Mouse (Mus musculus) small intestine, adult 2 months (tissue): Measurements from ENCODE around the gene Hivep2. TPM values are rescaled to one million over a fixed set of nuclear protein-coding genes. Genes with fewer than 3 reads are reported as not detected.

Experiments used
- H3K27ac ChIP-seq: fragments of 200-500 bp; 2 replicates; pipeline ENCODE4 v1.5.1; 2012; ENCODE audit warnings: low read depth, low read length, control low read depth, inconsistent platforms; ENCODE audit not compliant: insufficient read depth
- H3K27me3 ChIP-seq: fragments of 200-500 bp; 2 replicates; pipeline ENCODE4 v1.6.1; 2012; ENCODE audit warnings: mild to moderate bottlenecking, moderate library complexity, low read length, inconsistent platforms; ENCODE audit not compliant: control insufficient read depth, insufficient read depth
- H3K36me3 ChIP-seq: fragments of 200-500 bp; 2 replicates; pipeline ENCODE4 v1.6.1; 2012; ENCODE audit warnings: mild to moderate bottlenecking, low read length, control low read depth, inconsistent platforms; ENCODE audit not compliant: control insufficient read depth, insufficient read depth
- H3K4me1 ChIP-seq: fragments of 200-500 bp; 2 replicates; pipeline ENCODE4 v1.6.1; 2012; ENCODE audit warnings: low read length, inconsistent platforms, mixed read lengths; ENCODE audit not compliant: control insufficient read depth, insufficient read depth, insufficient read length
- H3K4me3 ChIP-seq: fragments of 200-500 bp; 2 replicates; pipeline ENCODE4 v1.5.1; 2012; ENCODE audit warnings: low read depth, mild to moderate bottlenecking, control low read depth, inconsistent platforms, low read length, moderate library complexity
- CTCF ChIP-seq: fragments of 200-500 bp; IDR thresholded peaks from 2 replicates; pipeline ENCODE4 v1.5.1; 2012; ENCODE audit warnings: low read depth, mild to moderate bottlenecking, control low read depth, inconsistent platforms, low read length, moderate library complexity, mixed read lengths; ENCODE audit not compliant: insufficient replicate concordance, insufficient read length; ENCODE audit errors: extremely low read depth
- POLR2A ChIP-seq: fragments of 200-500 bp; IDR thresholded peaks from 2 replicates; pipeline ENCODE4 v1.6.1; 2012; ENCODE audit warnings: low read depth, mild to moderate bottlenecking, control low read depth, inconsistent platforms, low read length, moderate library complexity
- WGBS: fragments of 180-500 bp; shearing (Covaris S2); methylation state at CpG from one replicate; pipeline ENCODE4 v1.1.7; 2018; 5-methylcytosine and 5-hydroxymethylcytosine counted together
- polyA plus RNA-seq: library from polyadenylated mRNA; depleted of rRNA; stranded (reverse); fragments of >200 nt; gene quantifications from 2 replicates; pipeline ENCODE4 v1.2.3, GENCODE M21; 2012

Gene Hivep2
- polyA plus RNA-seq, 1 experiment, result 4.2 TPM

DNA sequence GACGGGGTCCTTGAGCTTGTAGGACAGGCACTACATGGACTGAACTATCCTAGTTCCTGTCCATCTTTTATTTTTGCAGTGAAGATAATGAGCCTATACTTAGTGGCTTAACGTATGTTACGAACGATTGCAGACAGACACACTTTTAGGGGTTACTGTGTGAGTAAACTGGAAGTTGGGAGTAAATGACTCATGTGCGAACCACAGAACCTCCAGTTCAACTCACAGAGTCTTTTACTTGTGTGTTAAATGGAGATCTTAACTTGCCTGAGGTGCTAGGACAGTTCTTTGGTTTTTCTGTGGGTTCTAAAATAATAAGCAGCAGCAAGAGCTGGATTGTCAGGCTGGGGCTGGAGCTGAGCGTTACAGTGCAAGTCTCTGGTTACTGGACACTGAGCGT, 68.2 kb downstream of the Hivep2 start:
- no peaks in the 10 kb centered on the region for H3K36me3 ChIP-seq
- 91% methylated on average over 7 of the region's 7 CpGs for WGBS
- no peak overlapping the region for H3K4me3 ChIP-seq
- no peaks in the 10 kb centered on the region for H3K27me3 ChIP-seq
- no peak for TF ChIP-seq CTCF
- no peak for TF ChIP-seq POLR2A
- H3K4me1 ChIP-seq, result peaks cover 6% of the 10 kb centered on the region; the same call in 1 of the 2 replicates
- no peak overlapping the region for H3K27ac ChIP-seq

DNA sequence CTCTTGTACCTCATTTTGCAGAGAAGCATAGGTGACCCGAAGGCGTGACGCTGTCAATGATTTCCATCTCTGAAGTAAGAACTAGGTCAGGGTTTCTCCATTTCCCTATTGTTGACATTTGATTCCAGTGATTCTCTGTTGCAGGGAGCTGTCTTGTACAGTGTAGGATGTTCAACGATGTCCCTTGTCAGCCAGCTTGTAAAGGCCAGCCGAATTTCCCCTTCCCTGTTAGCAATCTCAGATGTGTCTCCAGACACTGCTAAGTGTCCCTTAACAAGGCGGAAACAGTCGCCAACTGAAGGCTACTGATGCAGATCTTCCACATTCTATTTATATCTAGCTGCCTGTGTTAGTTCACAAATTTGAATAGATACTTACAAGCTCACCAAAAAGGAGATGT, 68.9 kb downstream of the Hivep2 start:
- Histone ChIP-seq H3K27ac (no peak overlapping the region), H3K36me3 (no peaks in the 10 kb centered on the region), H3K4me3 (no peak overlapping the region), H3K27me3 (no peaks in the 10 kb centered on the region), H3K4me1 (peaks cover 6% of the 10 kb centered on the region; the same call in 1 of the 2 replicates)
- TF ChIP-seq POLR2A, result no peak
- TF ChIP-seq CTCF, result no peak
- 79% methylated on average over 7 of the region's 7 CpGs for WGBS

DNA sequence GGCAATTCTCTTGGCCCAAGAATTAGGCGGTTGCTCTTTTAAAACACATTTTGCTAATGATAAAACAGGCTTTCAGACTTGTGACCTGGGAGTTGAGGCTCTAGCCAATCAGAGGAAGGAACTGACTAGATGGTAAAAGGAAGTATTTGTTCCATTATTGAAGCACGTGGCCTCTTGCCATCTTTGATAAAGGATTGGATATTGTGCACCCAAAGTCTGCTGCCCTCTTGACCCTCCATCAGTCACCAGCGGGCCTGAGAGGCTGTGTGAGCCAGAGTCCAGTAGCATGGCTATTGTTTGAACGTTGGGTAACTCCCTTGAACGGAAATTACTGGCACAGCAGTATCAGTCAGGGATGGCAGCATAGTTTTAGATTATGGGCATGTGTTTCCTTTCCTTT, 69.7 kb downstream of the Hivep2 start:
- no peaks in the 10 kb centered on the region for H3K27me3 ChIP-seq
- H3K36me3 ChIP-seq, result no peaks in the 10 kb centered on the region
- no peak overlapping the region for H3K4me3 ChIP-seq
- H3K27ac ChIP-seq, result no peak overlapping the region
- H3K4me1 ChIP-seq, result peaks cover 6% of the 10 kb centered on the region; the same call in 1 of the 2 replicates
- WGBS, result 23% methylated on average over 5 of the region's 5 CpGs
- TF ChIP-seq CTCF, result no peak
- no peak for TF ChIP-seq POLR2A

DNA sequence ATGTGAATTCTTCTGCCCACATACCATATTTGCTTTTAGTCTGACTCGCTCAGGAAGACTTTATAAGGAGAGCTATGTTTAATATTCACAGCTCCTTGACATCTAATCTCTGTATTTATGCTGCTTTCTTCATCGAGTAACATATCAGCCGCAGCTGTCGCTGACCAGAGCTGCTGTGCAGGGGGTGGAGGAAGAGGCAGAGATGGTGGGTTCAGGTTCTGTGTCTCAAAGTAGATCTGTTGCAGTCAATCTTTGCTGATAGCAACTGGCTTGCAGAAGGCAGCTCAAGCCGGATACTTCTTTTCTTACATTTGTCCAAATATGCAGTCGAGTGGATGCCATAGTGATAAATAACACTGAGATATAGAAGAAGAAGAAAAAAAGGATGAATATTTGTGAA, 70.6 kb downstream of the Hivep2 start:
- Histone ChIP-seq H3K27ac (no peak overlapping the region), H3K4me3 (no peak overlapping the region), H3K4me1 (no peaks in the 10 kb centered on the region; the same call in 1 of the 2 replicates), H3K27me3 (no peaks in the 10 kb centered on the region), H3K36me3 (no peaks in the 10 kb centered on the region)
- TF ChIP-seq POLR2A, result no peak
- no peak for TF ChIP-seq CTCF
- WGBS, result 90% methylated on average over 6 of the region's 6 CpGs

DNA sequence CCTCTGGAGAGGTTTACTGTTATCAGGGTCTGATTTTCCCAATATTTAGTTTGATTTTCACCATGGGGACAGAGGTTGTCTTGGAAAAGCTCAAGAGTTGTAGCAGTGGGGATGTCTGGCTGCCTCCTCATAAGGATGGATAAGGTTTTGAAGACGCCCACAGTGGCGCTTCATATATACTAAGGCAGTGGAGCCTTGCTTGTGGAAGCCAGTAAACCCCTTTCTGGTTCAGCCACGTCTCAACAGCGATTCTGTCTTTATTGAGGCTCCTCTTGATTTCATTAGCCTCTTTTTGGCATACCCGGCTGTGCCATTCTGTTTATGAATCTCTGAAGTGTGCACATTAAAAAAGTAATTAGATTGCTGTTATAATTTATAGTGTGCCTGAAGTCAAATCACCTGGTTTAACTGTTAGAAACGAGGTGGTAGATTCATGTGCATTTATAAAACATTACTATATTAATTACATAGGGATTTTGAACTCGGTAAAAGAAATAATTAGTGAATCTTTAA, 72.2 kb downstream of the Hivep2 start:
- no peaks in the 10 kb centered on the region for H3K27me3 ChIP-seq
- TF ChIP-seq CTCF, result no peak
- no peak for TF ChIP-seq POLR2A
- WGBS, result 91% methylated on average over 7 of the region's 7 CpGs
- no peaks in the 10 kb centered on the region; the same call in 1 of the 2 replicates for H3K4me1 ChIP-seq
- no peak overlapping the region for H3K27ac ChIP-seq
- no peak overlapping the region for H3K4me3 ChIP-seq
- H3K36me3 ChIP-seq, result no peaks in the 10 kb centered on the region

DNA sequence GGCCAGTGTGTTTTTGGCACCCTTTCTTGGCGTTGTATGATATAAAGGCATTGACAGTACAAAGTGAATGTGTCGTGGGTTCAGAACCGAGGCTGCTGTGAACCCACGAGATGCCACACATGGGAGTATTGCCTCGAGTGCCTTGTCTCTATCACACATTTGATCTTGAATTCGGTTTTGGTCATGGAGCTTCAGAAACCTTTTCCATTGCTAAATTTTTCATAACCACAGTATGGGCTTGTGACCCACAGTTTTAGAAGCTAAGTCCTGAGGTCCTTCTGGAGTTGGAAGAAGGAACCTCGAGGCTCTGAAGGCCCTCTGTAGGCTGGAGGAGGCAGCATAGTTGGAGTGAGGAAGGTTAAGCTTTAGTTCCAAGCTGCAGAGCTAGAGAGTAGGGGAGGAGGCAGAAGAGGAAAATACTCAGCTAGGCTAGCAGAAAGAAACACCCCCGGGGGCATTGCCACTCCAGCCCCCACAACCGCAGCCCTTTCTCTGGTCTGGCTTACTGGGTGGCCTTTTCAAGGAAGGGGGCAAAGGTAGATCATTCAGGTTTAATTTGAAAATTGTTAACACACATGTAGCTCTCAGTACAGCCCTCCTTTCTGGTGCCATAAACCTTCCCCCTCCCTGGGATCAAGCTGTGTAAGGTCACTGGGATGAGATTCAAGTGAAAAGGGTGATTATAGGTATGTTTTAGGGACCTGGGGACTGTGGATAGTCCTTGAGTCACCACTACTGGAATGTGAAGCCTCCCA, 75.0 kb downstream of the Hivep2 start:
- no peaks in the 10 kb centered on the region for H3K36me3 ChIP-seq
- H3K27me3 ChIP-seq, result no peaks in the 10 kb centered on the region
- no peaks in the 10 kb centered on the region; the same call in 1 of the 2 replicates for H3K4me1 ChIP-seq
- TF ChIP-seq CTCF, result no peak
- TF ChIP-seq POLR2A, result no peak
- no peak overlapping the region for H3K27ac ChIP-seq
- H3K4me3 ChIP-seq, result no peak overlapping the region
- whole genome bisulfite sequencing, result 78% methylated on average over 9 of the region's 9 CpGs

DNA sequence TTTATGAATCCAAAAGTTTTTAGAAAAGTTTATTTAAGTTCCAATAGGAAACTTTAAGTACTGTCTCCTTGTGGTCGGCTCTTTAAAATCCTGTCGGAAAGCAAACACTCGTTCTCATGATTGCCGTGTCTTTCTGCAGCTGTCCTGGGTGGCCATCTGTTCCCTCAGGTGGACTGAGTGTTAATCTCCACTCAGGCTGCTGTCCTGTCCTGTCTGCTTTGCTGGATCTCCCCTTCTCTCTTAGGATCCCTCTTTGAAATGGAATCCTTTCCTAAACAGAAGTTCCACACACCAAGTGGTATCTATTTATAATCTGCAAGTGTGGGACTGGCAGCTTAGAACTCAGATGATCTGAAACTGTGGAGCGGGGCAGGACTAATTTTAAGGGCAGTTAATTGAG, 75.7 kb downstream of the Hivep2 start:
- Histone ChIP-seq H3K36me3 (no peaks in the 10 kb centered on the region), H3K4me1 (no peaks in the 10 kb centered on the region; the same call in 1 of the 2 replicates), H3K27me3 (no peaks in the 10 kb centered on the region), H3K27ac (no peak overlapping the region), H3K4me3 (no peak overlapping the region)
- 71% methylated on average over 5 of the region's 5 CpGs for WGBS
- TF ChIP-seq POLR2A, result no peak
- no peak for TF ChIP-seq CTCF
